Mouse (Mus musculus): ENCODE results near the gene Plekhm3. TPM values are rescaled to one million over a fixed set of nuclear protein-coding genes. Genes with fewer than 3 reads are reported as not detected.

The Plekhm3 gene
- total RNA-seq, 1 experiment: 9.8 TPM

DNA sequence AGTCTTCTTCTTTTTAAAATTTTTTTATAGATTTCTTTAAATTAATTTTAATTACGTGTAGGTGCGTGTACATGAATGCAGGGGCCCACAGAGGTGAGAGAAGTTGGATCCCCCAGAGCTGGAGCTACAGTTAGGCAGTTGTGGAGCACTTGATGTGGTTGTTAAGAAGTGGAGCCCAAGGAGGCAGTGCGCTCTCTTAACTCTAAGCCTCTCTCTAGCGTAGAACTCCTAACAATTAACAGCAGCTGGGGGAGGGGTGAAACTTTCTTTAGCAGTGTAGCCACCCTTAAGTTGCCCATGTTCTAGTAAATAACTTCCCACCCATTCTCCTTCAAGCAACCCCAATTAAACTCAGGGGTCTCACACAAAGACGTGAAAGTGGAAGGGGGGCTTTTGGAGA is 84.7 kb downstream of the Plekhm3 start:
- no peak for DNase-seq (ENCODE audit: low read depth, low spot score)
- no peaks in the 10 kb centered on the region for H3K36me3 ChIP-seq (ENCODE audit: control insufficient read depth, insufficient read depth, low read length, poor library complexity, severe bottlenecking)

DNA sequence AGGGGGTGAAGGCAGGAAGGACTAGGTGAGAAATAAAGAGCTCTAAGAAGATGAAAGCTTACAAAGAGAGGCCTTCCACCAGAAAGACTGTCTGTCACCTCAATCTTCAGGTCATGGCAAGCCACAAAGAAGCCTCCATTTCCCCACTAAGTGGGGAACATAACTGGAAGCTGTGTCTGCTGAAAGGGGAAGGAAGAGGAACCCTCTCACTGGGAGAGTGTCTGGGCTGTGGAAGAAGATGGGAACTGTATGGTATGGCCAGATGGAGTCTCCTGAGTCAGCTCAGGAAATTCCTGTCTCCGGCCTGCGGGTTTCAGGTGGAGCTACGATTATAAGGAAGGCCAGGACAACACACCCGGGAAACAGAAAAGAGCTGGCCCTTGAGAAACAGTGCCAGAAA is 88.9 kb downstream of the Plekhm3 start:
- H3K9ac ChIP-seq (ENCODE audit: insufficient read depth, low read depth, low read length, poor library complexity, severe bottlenecking): no peak overlapping the region
- no peak overlapping the region for H3K4me3 ChIP-seq (ENCODE audit: insufficient read depth in 1 of 2, low read depth in 1 of 2, low read length in 2 of 2, poor library complexity in 1 of 2, severe bottlenecking in 1 of 2)
- TF ChIP-seq MAFK (IDR thresholded peaks at IDR 0.05; ENCODE audit: insufficient read depth, low read depth, low read length): no peak
- no peak for TF ChIP-seq HCFC1 (IDR thresholded peaks at IDR 0.05; ENCODE audit: borderline replicate concordance, insufficient read depth, low read length)
- TF ChIP-seq CHD2 (IDR thresholded peaks at IDR 0.05; ENCODE audit: low read depth, low read length): no peak
- no peak for TF ChIP-seq ZC3H11A (IDR thresholded peaks at IDR 0.05; ENCODE audit: borderline replicate concordance, low read depth, low read length)
- TF ChIP-seq ZNF384 (IDR thresholded peaks at IDR 0.05; ENCODE audit: low read depth, low read length): no peak
- no peaks in the 10 kb centered on the region for H3K9me3 ChIP-seq (ENCODE audit: control insufficient read depth, insufficient read depth, low read depth, low read length)
- H3K4me1 ChIP-seq (ENCODE audit: control insufficient read depth in 2 of 2, insufficient read depth in 2 of 2, low read length in 2 of 2, poor library complexity in 1 of 2): no peaks in the 10 kb centered on the region
- H3K27ac ChIP-seq (ENCODE audit: insufficient read depth, low read depth, low read length, poor library complexity, severe bottlenecking): no peak overlapping the region
- in situ Hi-C loops (cut with MboI; ENCODE audit: low sequenced_read_pairs in 2 of 2, unreplicated experiment in 2 of 2): no loop called here
- no peaks in the 10 kb centered on the region for H3K36me3 ChIP-seq (ENCODE audit: control insufficient read depth, insufficient read depth, low read length, poor library complexity, severe bottlenecking)
- DNase-seq (ENCODE audit: low read depth, low spot score): no peak

More for the DNA sequence above, 84.7 kb downstream of the Plekhm3 start:
- in situ Hi-C loops (cut with MboI; ENCODE audit: low sequenced_read_pairs in 2 of 2, unreplicated experiment in 2 of 2): no loop called here
- no peak overlapping the region for H3K27ac ChIP-seq (ENCODE audit: insufficient read depth, low read depth, low read length, poor library complexity, severe bottlenecking)
- TF ChIP-seq HCFC1 (IDR thresholded peaks at IDR 0.05; ENCODE audit: borderline replicate concordance, insufficient read depth, low read length) (no peak), ZC3H11A (IDR thresholded peaks at IDR 0.05; ENCODE audit: borderline replicate concordance, low read depth, low read length) (no peak), ZNF384 (IDR thresholded peaks at IDR 0.05; ENCODE audit: low read depth, low read length) (no peak), MAFK (IDR thresholded peaks at IDR 0.05; ENCODE audit: insufficient read depth, low read depth, low read length) (no peak), CHD2 (IDR thresholded peaks at IDR 0.05; ENCODE audit: low read depth, low read length) (no peak)
- H3K9me3 ChIP-seq (ENCODE audit: control insufficient read depth, insufficient read depth, low read depth, low read length): no peaks in the 10 kb centered on the region
- no peak overlapping the region for H3K9ac ChIP-seq (ENCODE audit: insufficient read depth, low read depth, low read length, poor library complexity, severe bottlenecking)
- no peaks in the 10 kb centered on the region for H3K4me1 ChIP-seq (ENCODE audit: control insufficient read depth in 2 of 2, insufficient read depth in 2 of 2, low read length in 2 of 2, poor library complexity in 1 of 2)
- no peak overlapping the region for H3K4me3 ChIP-seq (ENCODE audit: insufficient read depth in 1 of 2, low read depth in 1 of 2, low read length in 2 of 2, poor library complexity in 1 of 2, severe bottlenecking in 1 of 2)

DNA sequence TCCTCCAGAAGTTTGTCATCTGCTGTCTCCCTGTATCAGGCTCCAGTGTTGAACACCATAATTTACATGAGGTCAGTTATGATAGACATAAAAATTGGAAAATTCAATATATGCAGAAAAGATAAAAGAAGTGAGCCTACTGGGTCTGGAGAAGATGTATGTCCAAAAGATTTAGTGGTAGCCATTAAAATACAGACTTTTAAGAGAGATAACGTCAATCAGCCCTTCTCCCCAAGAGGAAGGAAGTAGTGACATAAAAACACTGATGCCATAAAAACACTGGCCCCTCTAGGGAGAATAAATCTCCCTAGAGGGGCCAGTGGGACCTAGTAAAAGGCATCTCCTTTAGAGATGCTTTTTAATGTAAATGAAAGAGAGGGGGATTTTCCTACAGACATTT is 90.5 kb downstream of the Plekhm3 start:
- TF ChIP-seq MAFK (IDR thresholded peaks at IDR 0.05; ENCODE audit: insufficient read depth, low read depth, low read length) (no peak), HCFC1 (IDR thresholded peaks at IDR 0.05; ENCODE audit: borderline replicate concordance, insufficient read depth, low read length) (no peak)
- Histone ChIP-seq H3K36me3 (ENCODE audit: control insufficient read depth, insufficient read depth, low read length, poor library complexity, severe bottlenecking) (no peaks in the 10 kb centered on the region), H3K9me3 (ENCODE audit: control insufficient read depth, insufficient read depth, low read depth, low read length) (no peaks in the 10 kb centered on the region), H3K4me1 (ENCODE audit: control insufficient read depth in 2 of 2, insufficient read depth in 2 of 2, low read length in 2 of 2, poor library complexity in 1 of 2) (no peaks in the 10 kb centered on the region), H3K9ac (ENCODE audit: insufficient read depth, low read depth, low read length, poor library complexity, severe bottlenecking) (no peak overlapping the region), H3K4me3 (ENCODE audit: insufficient read depth in 1 of 2, low read depth in 1 of 2, low read length in 2 of 2, poor library complexity in 1 of 2, severe bottlenecking in 1 of 2) (no peak overlapping the region), H3K27ac (ENCODE audit: insufficient read depth, low read depth, low read length, poor library complexity, severe bottlenecking) (no peak overlapping the region)
- in situ Hi-C loops (cut with MboI; ENCODE audit: low sequenced_read_pairs in 2 of 2, unreplicated experiment in 2 of 2): no loop called here
- DNase-seq (ENCODE audit: low read depth, low spot score): no peak

DNA sequence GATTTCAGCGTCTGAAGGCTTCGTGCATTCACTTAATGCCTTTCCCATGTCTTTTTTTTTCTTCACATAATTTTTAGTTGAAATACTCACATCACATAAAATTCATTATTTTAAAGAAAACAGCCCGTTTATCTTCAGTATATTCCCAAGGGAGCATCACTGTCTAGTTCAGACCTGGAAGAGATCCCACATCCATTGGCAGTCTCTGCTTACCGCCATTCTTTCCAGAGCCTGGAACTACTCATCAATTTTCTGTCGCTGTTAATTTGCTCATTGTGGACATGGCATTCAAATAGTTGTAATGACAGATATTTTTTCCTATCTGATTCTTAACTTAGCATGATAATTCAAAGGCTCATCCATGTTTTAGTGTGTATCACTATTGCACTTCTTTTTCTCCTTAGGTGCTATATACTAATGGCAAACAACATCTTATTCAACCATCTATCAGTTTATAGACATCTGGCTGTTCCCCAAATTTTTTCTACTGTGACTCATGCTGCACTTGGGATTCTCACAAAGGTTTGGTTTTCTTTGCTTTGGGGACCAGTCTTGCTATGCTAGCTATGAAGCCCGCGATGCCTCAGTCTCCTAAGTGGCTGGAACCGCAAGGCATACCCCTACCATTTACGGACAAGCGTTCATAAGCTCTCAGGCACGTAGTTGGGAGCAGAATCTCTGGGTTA is 96.2 kb downstream of the Plekhm3 start:
- no peak for DNase-seq (ENCODE audit: low read depth, low spot score)
- TF ChIP-seq ZC3H11A (IDR thresholded peaks at IDR 0.05; ENCODE audit: borderline replicate concordance, low read depth, low read length): no peak
- no peak overlapping the region for H3K4me3 ChIP-seq (ENCODE audit: insufficient read depth in 1 of 2, low read depth in 1 of 2, low read length in 2 of 2, poor library complexity in 1 of 2, severe bottlenecking in 1 of 2)
- no peaks in the 10 kb centered on the region for H3K9me3 ChIP-seq (ENCODE audit: control insufficient read depth, insufficient read depth, low read depth, low read length)
- H3K4me1 ChIP-seq (ENCODE audit: control insufficient read depth in 2 of 2, insufficient read depth in 2 of 2, low read length in 2 of 2, poor library complexity in 1 of 2): no peaks in the 10 kb centered on the region
- H3K9ac ChIP-seq (ENCODE audit: insufficient read depth, low read depth, low read length, poor library complexity, severe bottlenecking): no peak overlapping the region
- no peak overlapping the region for H3K27ac ChIP-seq (ENCODE audit: insufficient read depth, low read depth, low read length, poor library complexity, severe bottlenecking)
- H3K36me3 ChIP-seq (ENCODE audit: control insufficient read depth, insufficient read depth, low read length, poor library complexity, severe bottlenecking): no peaks in the 10 kb centered on the region
- in situ Hi-C loops (cut with MboI; ENCODE audit: low sequenced_read_pairs in 2 of 2, unreplicated experiment in 2 of 2): no loop called here

DNA sequence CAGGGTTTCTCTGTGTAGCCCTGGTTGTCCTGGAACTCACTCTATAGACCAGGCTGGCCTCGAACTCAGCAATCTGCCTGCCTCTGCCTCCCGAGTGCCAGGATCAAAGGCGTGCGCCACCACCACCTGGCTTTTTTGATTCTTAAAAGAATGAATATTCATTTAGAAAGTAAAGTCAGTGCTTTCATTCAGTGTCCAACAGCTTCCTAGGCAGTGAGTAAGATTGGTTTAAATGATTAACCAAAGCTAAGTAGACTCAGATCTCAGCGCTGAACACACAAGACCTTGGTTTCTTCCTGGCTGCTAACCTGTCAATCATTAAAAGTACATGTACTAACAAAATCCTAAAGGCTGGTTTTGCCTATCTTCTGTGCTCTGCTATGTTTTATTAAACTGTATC is 96.8 kb downstream of the Plekhm3 start:
- no peak for DNase-seq (ENCODE audit: low read depth, low spot score)
- H3K4me1 ChIP-seq (ENCODE audit: control insufficient read depth in 2 of 2, insufficient read depth in 2 of 2, low read length in 2 of 2, poor library complexity in 1 of 2): no peaks in the 10 kb centered on the region
- no peak for TF ChIP-seq CHD2 (IDR thresholded peaks at IDR 0.05; ENCODE audit: low read depth, low read length)
- TF ChIP-seq ZNF384 (IDR thresholded peaks at IDR 0.05; ENCODE audit: low read depth, low read length): no peak
- no peak for TF ChIP-seq HCFC1 (IDR thresholded peaks at IDR 0.05; ENCODE audit: borderline replicate concordance, insufficient read depth, low read length)
- no peak for TF ChIP-seq ZC3H11A (IDR thresholded peaks at IDR 0.05; ENCODE audit: borderline replicate concordance, low read depth, low read length)
- TF ChIP-seq MAFK (IDR thresholded peaks at IDR 0.05; ENCODE audit: insufficient read depth, low read depth, low read length): no peak
- no peaks in the 10 kb centered on the region for H3K9me3 ChIP-seq (ENCODE audit: control insufficient read depth, insufficient read depth, low read depth, low read length)
- H3K27ac ChIP-seq (ENCODE audit: insufficient read depth, low read depth, low read length, poor library complexity, severe bottlenecking): no peak overlapping the region
- in situ Hi-C loops (cut with MboI; ENCODE audit: low sequenced_read_pairs in 2 of 2, unreplicated experiment in 2 of 2): no loop called here
- no peak overlapping the region for H3K4me3 ChIP-seq (ENCODE audit: insufficient read depth in 1 of 2, low read depth in 1 of 2, low read length in 2 of 2, poor library complexity in 1 of 2, severe bottlenecking in 1 of 2)
- no peaks in the 10 kb centered on the region for H3K36me3 ChIP-seq (ENCODE audit: control insufficient read depth, insufficient read depth, low read length, poor library complexity, severe bottlenecking)
- no peak overlapping the region for H3K9ac ChIP-seq (ENCODE audit: insufficient read depth, low read depth, low read length, poor library complexity, severe bottlenecking)
